16 mouse cellular contexts compared by ENCODE assay signal in the genomic region with DNA sequence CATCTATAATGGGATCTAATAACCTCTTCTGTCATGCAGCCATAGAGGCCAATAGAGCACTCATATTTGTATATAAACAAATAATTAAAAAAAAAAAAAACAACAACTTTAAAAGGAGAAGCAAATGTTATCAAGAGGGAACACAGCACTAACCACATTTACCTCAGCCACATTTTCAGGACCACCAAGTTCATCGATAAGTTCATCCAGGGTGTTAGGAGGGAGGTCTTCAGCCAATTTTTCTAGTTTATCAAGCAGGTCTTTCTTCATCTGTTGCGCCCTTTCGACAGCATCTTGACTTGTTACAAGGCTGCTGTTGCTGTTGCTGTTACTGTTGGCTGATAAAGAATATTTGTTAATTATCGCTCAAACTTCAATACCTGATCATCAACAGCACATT.
"Had no signal": no experiment of that assay in that cellular context is flagged by ENCODE, and none has a peak within 500 bp of the region (broad histone marks: within the 10 kb centered on the region; RNA-seq: fewer than 3 reads in every experiment).

No protein-coding gene starts in this region.

- H3K27me3 ChIP-seq: neural tube, embryonic 13.5 days; neural tube, embryonic 15.5 days; stomach, embryonic 15.5 days had no signal

- H3K4me1 ChIP-seq: neural tube, embryonic 13.5 days; neural tube, embryonic 15.5 days; stomach, embryonic 15.5 days had no signal

- DNase-seq: retina, postnatal 1 day; right cerebral cortex, adult 18-20 months; right cerebral cortex, postnatal 14 days; right cerebral cortex, postnatal 25 days; right cerebral cortex, postnatal 4 days; spleen, adult 18-20 months; thymus, adult 18-20 months; thymus, adult 2 months; thymus, postnatal 14 days; thymus, postnatal 25 days; thymus, postnatal 36 days; thymus, postnatal 4 days had no signal

- H3K9me3 ChIP-seq: neural tube, embryonic 13.5 days; neural tube, embryonic 15.5 days; stomach, embryonic 15.5 days had no signal

- H3K9ac ChIP-seq: neural tube, embryonic 13.5 days; neural tube, embryonic 15.5 days; stomach, embryonic 15.5 days had no signal

- H3K27ac ChIP-seq: neural tube, embryonic 13.5 days; neural tube, embryonic 15.5 days; stomach, embryonic 15.5 days; stomach, postnatal 0 days had no signal

- H3K4me3 ChIP-seq: neural tube, embryonic 13.5 days; neural tube, embryonic 15.5 days; stomach, embryonic 15.5 days had no signal
